Mouse (Mus musculus) hindbrain, embryonic 11.5 days (tissue): ENCODE measurements at regions not wholly inside any gene's neighbourhood (a gene's known extent, or its start where the extent isn't known, plus 50 kb on each side); places are given as distances from the start of the nearest gene placed in this dataset.
A peak's percentile ranks its signal among the peaks of the same experiment; 100 is the strongest.

Source experiments
- ATAC-seq: fragments of 200-750 bp; cut with Nextera tagmentation; 2 replicates; pipeline ENCODE4 v1.8.0; 2017; ENCODE audit warnings: mild to moderate bottlenecking, moderate TSS enrichment, moderate library complexity; ENCODE audit not compliant: low FRiP score
- DNase-seq: peaks from one replicate; pipeline ENCODE4 v3.0.0-alpha.2; 2015; ENCODE audit warnings: low spot score
- H3K27ac ChIP-seq: fragments of 300-500 bp; sonication (generic); 2 replicates; pipeline ENCODE4 v1.5.1; 2014; ENCODE audit warnings: mild to moderate bottlenecking, low read depth, low read length
- H3K27me3 ChIP-seq: fragments of 300-500 bp; sonication (generic); 2 replicates; pipeline ENCODE4 v1.6.1; 2014; ENCODE audit warnings: mild to moderate bottlenecking, low read length, moderate library complexity, mixed read lengths; ENCODE audit not compliant: control insufficient read depth, insufficient read depth
- H3K36me3 ChIP-seq: fragments of 300-500 bp; sonication (generic); 2 replicates; pipeline ENCODE4 v1.6.1; 2014; ENCODE audit warnings: mild to moderate bottlenecking, low read length, moderate library complexity, mixed read lengths; ENCODE audit not compliant: control insufficient read depth, insufficient read depth
- H3K4me1 ChIP-seq: fragments of 300-500 bp; sonication (generic); replicated peaks from 2 replicates; pipeline ENCODE4 v1.6.1; 2014; ENCODE audit warnings: low read length, mixed read lengths; ENCODE audit not compliant: control insufficient read depth, insufficient read depth
- H3K4me2 ChIP-seq: fragments of 300-500 bp; sonication (generic); replicated peaks from 2 replicates; pipeline ENCODE4 v1.6.1; 2014; ENCODE audit warnings: mild to moderate bottlenecking, low read depth, low read length
- H3K4me3 ChIP-seq: fragments of 300-500 bp; sonication (generic); 2 replicates; pipeline ENCODE4 v1.5.1; 2014; ENCODE audit warnings: low read depth, low read length
- H3K9ac ChIP-seq: fragments of 300-500 bp; sonication (generic); 2 replicates; pipeline ENCODE4 v1.6.1; 2014; ENCODE audit warnings: low read depth, low read length
- H3K9me3 ChIP-seq: fragments of 300-500 bp; sonication (generic); 2 replicates; pipeline ENCODE4 v1.6.1; 2016; ENCODE audit warnings: low read length; ENCODE audit not compliant: control insufficient read depth
- WGBS: fragments of 180-500 bp; shearing (Covaris S2); extraction: QIAGEN DNeasy Blood & Tissue Kit; methylation state at CpG from one replicate; pipeline ENCODE4 v1.1.7; 2014; 5-methylcytosine and 5-hydroxymethylcytosine counted together

GRCm38 (mm10) chr14:101353009-101353378 is 152.9 kb upstream of the Prr30 start:
- no peak overlapping the region for H3K4me3 ChIP-seq
- 19% methylated on average over 3 of the region's 3 CpGs for WGBS
- no peak overlapping the region for H3K9ac ChIP-seq
- no peaks in the 10 kb centered on the region for H3K36me3 ChIP-seq
- peak; percentile 74 for ATAC-seq
- no peaks in the 10 kb centered on the region for H3K9me3 ChIP-seq
- peak; percentile 15 for DNase-seq
- H3K27ac ChIP-seq, result peak overlapping the region; percentile 72
- H3K4me2 ChIP-seq, result no peak overlapping the region
- H3K4me1 ChIP-seq, result 0 out of 2 replicates have a peak, but pooled peaks cover 3% of the 10 kb centered on the region
- no peaks in the 10 kb centered on the region for H3K27me3 ChIP-seq

- Histone ChIP-seq H3K36me3 (no peaks in the 10 kb centered on the region), H3K9ac (no peak overlapping the region), H3K4me3 (no peak overlapping the region), H3K4me1 (0 out of 2 replicates have a peak, but pooled peaks cover 3% of the 10 kb centered on the region), H3K27me3 (no peaks in the 10 kb centered on the region), H3K4me2 (no peak overlapping the region), H3K9me3 (no peaks in the 10 kb centered on the region), H3K27ac (peak overlapping the region; percentile 72)
- 7% methylated on average over 6 of the region's 6 CpGs for WGBS
- DNase-seq, result peak; percentile 76
- ATAC-seq, result peak; percentile 93
These were observed 152.2 kb upstream of the Prr30 start for GRCm38 (mm10) chr14:101352046-101353008.

- no peak overlapping the region for H3K27ac ChIP-seq
- WGBS, result 91% methylated on average over 1 of the region's 1 CpGs
- H3K4me3 ChIP-seq, result no peak overlapping the region
- no peaks in the 10 kb centered on the region for H3K4me1 ChIP-seq
- DNase-seq, result no peak
- no peak overlapping the region for H3K4me2 ChIP-seq
- ATAC-seq, result no peak
- H3K9me3 ChIP-seq, result no peaks in the 10 kb centered on the region
- H3K9ac ChIP-seq, result no peak overlapping the region
- no peaks in the 10 kb centered on the region for H3K27me3 ChIP-seq
- H3K36me3 ChIP-seq, result no peaks in the 10 kb centered on the region
These were observed 140.2 kb upstream of the Prr30 start for GRCm38 (mm10) chr14:101340331-101340730.

GRCm38 (mm10) chr14:101332015-101332414 is 131.9 kb upstream of the Prr30 start:
- peak; percentile 76 for ATAC-seq
- H3K9me3 ChIP-seq, result no peaks in the 10 kb centered on the region
- no peak for DNase-seq
- 56% methylated on average over 4 of the region's 4 CpGs for WGBS
- H3K27me3 ChIP-seq, result no peaks in the 10 kb centered on the region
- no peak overlapping the region for H3K27ac ChIP-seq
- no peak overlapping the region for H3K9ac ChIP-seq
- no peaks in the 10 kb centered on the region for H3K36me3 ChIP-seq
- H3K4me1 ChIP-seq, result no peaks in the 10 kb centered on the region
- no peak overlapping the region for H3K4me2 ChIP-seq
- no peak overlapping the region for H3K4me3 ChIP-seq

GRCm38 (mm10) chr14:101327421-101327820 is 127.3 kb upstream of the Prr30 start:
- DNase-seq (peak; percentile 32), ATAC-seq (peak; percentile 54)
- H3K27me3 ChIP-seq, result no peaks in the 10 kb centered on the region
- no peaks in the 10 kb centered on the region for H3K4me1 ChIP-seq
- H3K4me3 ChIP-seq, result no peak overlapping the region
- 54% methylated on average over 6 of the region's 6 CpGs for WGBS
- no peak overlapping the region for H3K27ac ChIP-seq
- no peaks in the 10 kb centered on the region for H3K9me3 ChIP-seq
- no peaks in the 10 kb centered on the region for H3K36me3 ChIP-seq
- no peak overlapping the region for H3K4me2 ChIP-seq
- no peak overlapping the region for H3K9ac ChIP-seq

GRCm38 (mm10) chr14:101326477-101326941 is 126.4 kb upstream of the Prr30 start:
- Histone ChIP-seq H3K36me3 (no peaks in the 10 kb centered on the region), H3K9me3 (no peaks in the 10 kb centered on the region), H3K4me2 (no peak overlapping the region), H3K9ac (no peak overlapping the region), H3K27me3 (no peaks in the 10 kb centered on the region), H3K4me3 (no peak overlapping the region), H3K4me1 (no peaks in the 10 kb centered on the region), H3K27ac (no peak overlapping the region)
- DNase-seq, result peak; percentile 19
- 67% methylated on average over 12 of the region's 12 CpGs for WGBS
- peak; percentile 72 for ATAC-seq

GRCm38 (mm10) chr14:101323361-101323760 is 123.2 kb upstream of the Prr30 start:
- Histone ChIP-seq H3K27ac (no peak overlapping the region), H3K27me3 (no peaks in the 10 kb centered on the region), H3K4me3 (no peak overlapping the region), H3K36me3 (no peaks in the 10 kb centered on the region), H3K4me1 (no peaks in the 10 kb centered on the region), H3K4me2 (no peak overlapping the region), H3K9ac (no peak overlapping the region), H3K9me3 (no peaks in the 10 kb centered on the region)
- WGBS, result 91% methylated on average over 6 of the region's 6 CpGs
- ATAC-seq (no peak), DNase-seq (no peak)

GRCm38 (mm10) chr14:101307920-101308319 is 107.8 kb upstream of the Prr30 start:
- no peak overlapping the region for H3K4me3 ChIP-seq
- no peak for DNase-seq
- H3K36me3 ChIP-seq, result no peaks in the 10 kb centered on the region
- H3K9ac ChIP-seq, result no peak overlapping the region
- H3K27me3 ChIP-seq, result no peaks in the 10 kb centered on the region
- no peaks in the 10 kb centered on the region for H3K9me3 ChIP-seq
- H3K4me2 ChIP-seq, result no peak overlapping the region
- ATAC-seq, result no peak
- no peak overlapping the region for H3K27ac ChIP-seq
- H3K4me1 ChIP-seq, result no peaks in the 10 kb centered on the region

- Histone ChIP-seq H3K9ac (no peak overlapping the region), H3K27me3 (no peaks in the 10 kb centered on the region), H3K4me1 (no peaks in the 10 kb centered on the region), H3K4me3 (no peak overlapping the region), H3K9me3 (no peaks in the 10 kb centered on the region), H3K27ac (no peak overlapping the region), H3K4me2 (no peak overlapping the region), H3K36me3 (no peaks in the 10 kb centered on the region)
- ATAC-seq (no peak), DNase-seq (no peak)
- 76% methylated on average over 4 of the region's 4 CpGs for WGBS
These were observed 104.4 kb upstream of the Prr30 start for GRCm38 (mm10) chr14:101304487-101305032.
